Mouse (Mus musculus) heart, postnatal 0 days (tissue): ENCODE data around the gene Cct3. TPM values are rescaled to one million over a fixed set of nuclear protein-coding genes. Genes with fewer than 3 reads are reported as not detected.
"Not testable (repeated sequence)": the region's sequence is repeated elsewhere in the genome, so short reads cannot be mapped to it uniquely, and the experiment has no call there.

Experiments used
- ATAC-seq: fragments of 200-750 bp; cut with Nextera tagmentation; 2 replicates; pipeline ENCODE4 v1.8.0; 2017; ENCODE audit warnings: low read depth, moderate number of reproducible peaks, moderate library complexity; ENCODE audit not compliant: insufficient read depth
- DNase-seq: peaks from one replicate; pipeline ENCODE4 v3.0.0-alpha.2; 2016; ENCODE audit warnings: low spot score
- H3K27ac ChIP-seq: fragments of 300-500 bp; sonication (generic); 2 replicates; pipeline ENCODE4 v1.5.1; 2014; ENCODE audit warnings: low read depth, mild to moderate bottlenecking
- H3K27me3 ChIP-seq: fragments of 300-500 bp; sonication (generic); 2 replicates; pipeline ENCODE4 v1.6.1; 2014; ENCODE audit warnings: low read length, mixed read lengths; ENCODE audit not compliant: control insufficient read depth, insufficient read depth
- H3K36me3 ChIP-seq: fragments of 300-500 bp; sonication (generic); replicated peaks from 2 replicates; pipeline ENCODE4 v1.6.1; 2014; ENCODE audit warnings: low read length, mixed read lengths; ENCODE audit not compliant: control insufficient read depth, insufficient read depth
- H3K4me1 ChIP-seq: fragments of 300-500 bp; sonication (generic); 2 replicates; pipeline ENCODE4 v1.6.1; 2014; ENCODE audit warnings: antibody characterized with exemption; ENCODE audit not compliant: control insufficient read depth, insufficient read depth
- H3K4me2 ChIP-seq: fragments of 300-500 bp; sonication (generic); 2 replicates; pipeline ENCODE4 v1.6.1; 2014; ENCODE audit warnings: low read depth, mild to moderate bottlenecking, low read length, moderate library complexity
- H3K4me3 ChIP-seq: fragments of 300-500 bp; sonication (generic); 2 replicates; pipeline ENCODE4 v1.5.1; 2014; ENCODE audit warnings: low read depth, low read length
- H3K9ac ChIP-seq: fragments of 300-500 bp; sonication (generic); replicated peaks from 2 replicates; pipeline ENCODE4 v1.6.1; 2014; ENCODE audit warnings: low read depth, low read length, mixed read lengths
- H3K9me3 ChIP-seq: fragments of 300-500 bp; sonication (generic); replicated peaks from 2 replicates; pipeline ENCODE4 v1.6.1; 2016; ENCODE audit warnings: low read length; ENCODE audit not compliant: control insufficient read depth
- CTCF ChIP-seq: IDR thresholded peaks from 2 replicates; pipeline ENCODE4 v1.5.1; 2016; ENCODE audit warnings: antibody characterized with exemption, control low read depth, low read depth
- EP300 ChIP-seq: IDR thresholded peaks from 2 replicates; pipeline ENCODE4 v1.6.1; 2016; ENCODE audit warnings: antibody characterized with exemption, low read depth
- WGBS: fragments of 180-500 bp; shearing (Covaris S2); extraction: QIAGEN DNeasy Blood & Tissue Kit; methylation state at CpG from one replicate; pipeline ENCODE4 v1.1.7; 2014; 5-methylcytosine and 5-hydroxymethylcytosine counted together
- polyA plus RNA-seq: library from polyadenylated mRNA; unstranded; fragments of >200 nt; fragmentation: Nextera tagmentation; extraction: Ambion mirVana; gene quantifications from 2 replicates; pipeline ENCODE4 v1.2.1, GENCODE M21; 2015
- total RNA-seq: library from RNA; depleted of rRNA; stranded (reverse); fragments of >200 nt; gene quantifications from 2 replicates; pipeline ENCODE4 v1.2.3, GENCODE M21; 2014; ENCODE audit warnings: low replicate concordance

Cct3 gene
- total and polyA plus RNA-seq, 2 experiments from 2014 or later, result 208 to 256 TPM

DNA sequence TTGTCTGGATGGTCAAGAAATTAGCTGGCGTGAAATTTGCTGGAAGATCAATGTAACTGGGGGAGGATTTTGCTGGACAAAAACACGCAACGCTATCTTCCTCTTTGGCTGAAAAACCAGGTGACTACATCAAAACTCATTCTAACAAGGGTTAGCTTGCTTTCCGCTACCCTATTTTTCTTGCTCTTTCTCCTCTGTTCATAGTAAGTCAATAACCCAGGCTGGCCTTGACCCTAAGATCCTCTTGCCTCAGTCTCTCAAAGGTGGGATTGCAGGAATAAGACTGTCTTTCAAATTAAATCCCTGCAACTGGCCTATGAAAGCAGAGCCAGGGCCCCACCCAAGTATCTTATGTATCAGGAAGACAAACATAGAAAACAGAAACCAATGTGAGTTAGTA, 9.8 kb upstream of the Cct3 start, which contains the start of gene Gm38392:
TSS of gene Gm38392 (minus strand) at position 101 of the 400 bp plus-strand sequence.
- Histone ChIP-seq H3K27ac (no peak within 1 kb of the TSS), H3K36me3 (no peaks in the 10 kb centered on the region), H3K4me1 (no peaks in the 10 kb centered on the region), H3K27me3 (no peaks in the 10 kb centered on the region), H3K4me2 (no peak within 1 kb of the TSS), H3K4me3 (no peak within 1 kb of the TSS), H3K9ac (no peak within 1 kb of the TSS), H3K9me3 (no peaks in the 10 kb centered on the region)
- WGBS, result 94% methylated on average over 4 of the region's 4 CpGs
- DNase-seq, result no peak
- TF ChIP-seq EP300, result no peak
- TF ChIP-seq CTCF, result no peak
- no peak for ATAC-seq

DNA sequence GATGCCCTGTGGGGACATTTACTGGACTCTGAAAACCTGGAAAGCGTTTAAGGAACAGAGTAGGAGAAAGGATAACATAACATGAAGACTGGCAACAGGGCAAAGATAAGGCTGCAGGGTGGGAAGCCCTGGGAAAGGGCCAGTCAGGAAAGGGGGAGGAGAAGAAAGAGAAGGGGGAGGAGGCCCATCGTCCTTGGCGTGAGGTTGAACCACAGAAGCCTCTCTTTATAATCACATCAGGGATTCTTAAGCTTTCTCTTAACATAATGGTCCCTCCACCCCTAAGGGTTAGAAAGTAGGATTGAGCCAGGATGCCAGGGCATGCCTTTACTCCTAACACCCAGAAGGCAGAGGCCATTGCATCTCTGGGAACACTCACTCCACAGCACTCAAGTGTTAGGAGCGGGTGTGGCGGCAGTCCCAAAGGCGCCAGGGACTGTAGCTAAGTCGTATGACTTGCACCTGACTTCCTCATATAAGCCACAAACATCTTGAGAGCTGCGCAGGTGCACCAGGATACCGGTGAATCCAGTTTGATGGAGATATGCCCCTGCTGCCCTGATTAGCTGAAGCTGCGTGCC, 8.7 kb upstream of the Cct3 start:
- not testable (repeated sequence) for H3K4me1 ChIP-seq

DNA sequence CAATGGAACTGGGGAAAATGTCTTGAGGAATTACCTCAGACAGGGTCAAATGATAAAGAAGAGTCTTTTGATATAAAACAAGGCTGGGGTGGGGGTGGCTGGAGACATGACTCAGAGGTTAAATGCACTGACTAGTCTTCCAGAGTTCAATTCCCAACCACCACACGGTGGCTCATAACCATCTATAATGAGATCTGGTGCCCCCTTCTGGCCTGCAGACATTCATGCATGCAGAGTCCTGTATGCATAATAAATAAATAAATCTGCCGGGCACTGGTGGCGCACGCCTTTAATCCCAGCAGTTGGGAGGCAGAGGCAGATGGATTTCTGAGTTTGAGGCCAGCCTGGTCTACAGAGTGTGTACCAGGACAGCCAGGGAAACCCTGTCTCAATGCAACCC, 4.9 kb upstream of the Cct3 start:
- H3K27ac ChIP-seq, result no peak overlapping the region
- ATAC-seq (no peak), DNase-seq (peak; percentile 9)
- H3K4me1 ChIP-seq, result 0 out of 2 replicates have a peak, but pooled peaks cover 8% of the 10 kb centered on the region
- WGBS, result 65% methylated on average over 4 of the region's 4 CpGs
- H3K36me3 ChIP-seq, result no peaks in the 10 kb centered on the region
- TF ChIP-seq EP300, result no peak
- TF ChIP-seq CTCF, result peak; percentile 46
- no peak overlapping the region for H3K9ac ChIP-seq
- H3K4me2 ChIP-seq, result no peak overlapping the region
- H3K9me3 ChIP-seq, result no peaks in the 10 kb centered on the region
- H3K27me3 ChIP-seq, result no peaks in the 10 kb centered on the region
- H3K4me3 ChIP-seq, result no peak overlapping the region

More for the DNA sequence above, 8.7 kb upstream of the Cct3 start:
- H3K36me3 ChIP-seq, H3K9ac ChIP-seq, H3K27me3 ChIP-seq, ATAC-seq, H3K27ac ChIP-seq, DNase-seq, H3K4me2 ChIP-seq, H3K9me3 ChIP-seq, H3K4me3 ChIP-seq: not testable (repeated sequence)
- 64% methylated on average over 8 of the region's 10 CpGs for WGBS

DNA sequence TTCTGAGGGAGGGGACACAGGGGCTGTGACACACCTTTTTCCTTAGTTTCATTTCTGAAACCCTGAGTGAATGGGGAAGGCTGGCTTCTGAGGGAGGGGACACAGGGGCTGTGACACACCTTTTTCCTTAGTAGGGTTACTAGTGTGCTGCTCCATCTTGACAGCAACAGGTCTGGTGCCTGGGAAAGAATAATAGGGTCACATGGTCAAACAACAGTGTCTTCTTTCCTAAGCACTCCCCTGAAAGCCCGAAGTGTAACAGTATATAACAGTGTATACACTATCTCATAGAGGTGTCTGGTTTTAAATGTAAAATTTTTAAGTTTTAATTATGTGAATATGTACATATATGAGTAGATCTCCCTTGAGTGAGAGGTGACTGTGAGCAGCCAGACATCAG, 1.6 kb upstream of the Cct3 start:
- H3K9me3 ChIP-seq, H3K36me3 ChIP-seq, H3K27me3 ChIP-seq, H3K4me2 ChIP-seq, ATAC-seq, H3K27ac ChIP-seq, H3K4me3 ChIP-seq, DNase-seq, H3K9ac ChIP-seq: not testable (repeated sequence)
- WGBS, result 59% methylated on average over 1 of the region's 1 CpGs
- H3K4me1 ChIP-seq, result peaks cover 17% of the 10 kb centered on the region

DNA sequence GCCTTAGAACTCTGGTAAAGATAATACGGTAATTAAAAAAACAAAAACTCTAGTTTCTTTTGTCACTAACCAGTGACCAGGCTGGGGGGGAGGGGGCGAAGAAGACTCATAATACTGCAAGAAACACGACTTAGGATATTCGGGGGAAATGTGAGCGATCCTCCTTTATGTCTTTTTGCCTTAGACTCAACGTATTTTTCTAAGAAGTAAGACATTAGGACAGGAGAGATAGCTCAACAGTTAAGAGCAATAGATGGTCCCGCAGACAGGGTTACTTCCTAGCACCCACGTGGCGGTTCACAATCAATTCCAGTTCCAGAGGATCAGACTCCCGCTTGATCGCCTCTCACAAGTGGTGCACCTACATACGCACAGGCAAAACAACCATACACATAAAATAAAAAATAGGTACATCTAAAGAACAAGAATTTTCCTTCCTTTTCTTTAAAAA, 781 bp upstream of the Cct3 start:
- no peak for ATAC-seq

DNA sequence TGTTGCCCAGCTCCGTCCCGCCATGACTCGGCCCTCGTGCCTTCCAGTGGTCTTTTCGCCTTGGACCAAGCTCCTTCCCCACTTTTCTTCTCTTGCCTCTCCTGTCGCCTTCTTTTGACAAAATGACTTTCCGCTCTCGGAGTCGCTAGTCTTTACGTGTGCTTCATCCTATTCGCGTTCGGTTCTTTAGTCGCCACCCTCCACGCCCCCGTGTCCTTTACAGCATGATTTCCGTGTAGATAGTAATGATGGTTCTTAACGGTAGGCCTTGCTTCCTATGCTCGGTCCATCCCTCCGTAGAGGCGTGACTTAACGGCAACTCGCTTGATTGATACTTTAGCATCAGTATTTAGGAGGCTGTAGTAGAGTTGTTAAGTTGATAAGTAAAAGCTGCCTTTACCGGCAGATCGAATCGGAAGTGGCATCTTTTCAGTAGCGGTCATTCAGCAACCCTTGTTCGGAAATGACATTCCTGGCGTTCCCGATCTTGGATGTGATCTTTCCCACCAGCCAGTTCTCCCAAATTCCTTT, 470 bp downstream of the Cct3 start:
- Histone ChIP-seq H3K27ac (peak overlapping the region; percentile 95), H3K36me3 (peaks cover 29% of the 10 kb centered on the region), H3K9me3 (no peaks in the 10 kb centered on the region), H3K4me1 (peaks cover 17% of the 10 kb centered on the region), H3K27me3 (no peaks in the 10 kb centered on the region), H3K4me3 (peak overlapping the region; percentile 89), H3K9ac (peak overlapping the region; percentile 78), H3K4me2 (peak overlapping the region; percentile 76)
- ATAC-seq (no peak), DNase-seq (no peak)
- TF ChIP-seq CTCF, result no peak
- under 1% methylated on average over 30 of the region's 30 CpGs for WGBS

More for the DNA sequence above, 781 bp upstream of the Cct3 start:
- peak overlapping the region; percentile 60 for H3K9ac ChIP-seq
- peak overlapping the region; percentile 75 for H3K4me2 ChIP-seq
- H3K9me3 ChIP-seq, result no peaks in the 10 kb centered on the region
- peak overlapping the region; percentile 94 for H3K27ac ChIP-seq
- no peak for TF ChIP-seq CTCF
- no peak for TF ChIP-seq EP300
- peaks cover 17% of the 10 kb centered on the region for H3K4me1 ChIP-seq
- peak overlapping the region; percentile 89 for H3K4me3 ChIP-seq
- H3K27me3 ChIP-seq, result no peaks in the 10 kb centered on the region
- no peak for DNase-seq
- WGBS, result 2% methylated on average over 12 of the region's 12 CpGs
- H3K36me3 ChIP-seq, result peaks cover 17% of the 10 kb centered on the region
